10 mouse cellular contexts compared by ENCODE assay signal in genomic region chr9:99869275-99869674, GRCm38 (mm10). TPM values are rescaled to one million over a fixed set of nuclear protein-coding genes. Genes with fewer than 3 reads are reported as not detected.
DNase-seq lines count a peak whose midpoint lies in the region; ATAC-seq and TF ChIP-seq lines count a peak whose summit lies in the region.
"Had no signal": no experiment of that assay in that cellular context is flagged by ENCODE, and none has a peak within 500 bp of the region (broad histone marks: within the 10 kb centered on the region; RNA-seq: fewer than 3 reads in every experiment).

No protein-coding gene starts in this region.

- H3K9ac ChIP-seq in ES-Bruce4 (ENCODE audit: low read depth, poor library complexity, severe bottlenecking) = no peak overlapping the region
- H3K9ac ChIP-seq in forebrain, embryonic 15.5 days (replicated peaks) = no peak overlapping the region
- H3K9ac ChIP-seq in midbrain, embryonic 12.5 days (replicated peaks) = no peak overlapping the region

- H3K4me1 ChIP-seq in ES-Bruce4 (ENCODE audit: control insufficient read depth, insufficient read depth, low read length) = peaks cover 2% of the 10 kb centered on the region
- peaks cover 44% of the 10 kb centered on the region for H3K4me1 ChIP-seq in forebrain, embryonic 15.5 days
- H3K4me1 ChIP-seq in midbrain, embryonic 12.5 days = peaks cover 49% of the 10 kb centered on the region

- peak overlapping the region; percentile 45 for H3K4me3 ChIP-seq in gastrocnemius, adult 2 months
- peak overlapping the region; percentile 37 for H3K4me3 ChIP-seq in ES-Bruce4 (ENCODE audit: low read depth, low read length)
- peak overlapping the region; percentile 24 for H3K4me3 ChIP-seq in forebrain, embryonic 15.5 days
- H3K4me3 ChIP-seq in midbrain, embryonic 12.5 days = peak overlapping the region; percentile 30

- intact Hi-C loops in gastrocnemius, adult 2 months (cut with DNase I) = no loop called here
- intact Hi-C loops in gastrocnemius, postnatal 14 days (cut with DNase I; ENCODE audit: low total_unique reads) = no loop called here

- peaks cover 36% of the 10 kb centered on the region for H3K27me3 ChIP-seq in ES-Bruce4 (ENCODE audit: control insufficient read depth, insufficient read depth, low read length, poor library complexity, severe bottlenecking)
- peaks cover 87% of the 10 kb centered on the region for H3K27me3 ChIP-seq in forebrain, embryonic 15.5 days
- peaks cover 95% of the 10 kb centered on the region for H3K27me3 ChIP-seq in midbrain, embryonic 12.5 days

- no peaks in the 10 kb centered on the region for H3K9me3 ChIP-seq in ES-Bruce4 (replicated peaks; ENCODE audit: control insufficient read depth, insufficient read depth, low read length, poor library complexity, severe bottlenecking)
- H3K9me3 ChIP-seq in forebrain, embryonic 15.5 days = no peaks in the 10 kb centered on the region
- no peaks in the 10 kb centered on the region for H3K9me3 ChIP-seq in midbrain, embryonic 12.5 days

- DNase-seq in gastrocnemius, adult 2 months = no peak
- no peak for DNase-seq in gastrocnemius, postnatal 14 days
- DNase-seq in lung, postnatal 4 days = no peak

- WGBS in forebrain, embryonic 15.5 days = under 1% methylated on average over 29 of the region's 29 CpGs
- WGBS in midbrain, embryonic 12.5 days = 0% methylated on average over 29 of the region's 29 CpGs

- no peak for TF ChIP-seq CTCF in gastrocnemius, adult 2 months (IDR thresholded peaks at IDR 0.05)
- TF ChIP-seq CTCF in ES-Bruce4 (IDR thresholded peaks at IDR 0.05; ENCODE audit: low read depth, low read length) = no peak

- ATAC-seq in forebrain, embryonic 15.5 days (replicated peaks) = peak; percentile 44; the same call in 1 of the 2 replicates
- ATAC-seq in midbrain, embryonic 12.5 days (ENCODE audit: low FRiP score, low read depth) = no peak
- ATAC-seq in CD4-positive, CD25-positive, alpha-beta regulatory T cell, adult 4 months = no peak
- ATAC-seq in activated CD4-positive, CD25-positive, alpha-beta regulatory T cell, adult 4 months = no peak

- H3K36me3 ChIP-seq in ES-Bruce4 (ENCODE audit: control insufficient read depth, insufficient read depth, low read length, poor library complexity, severe bottlenecking) = no peaks in the 10 kb centered on the region
- H3K36me3 ChIP-seq in forebrain, embryonic 15.5 days = no peaks in the 10 kb centered on the region
- no peaks in the 10 kb centered on the region for H3K36me3 ChIP-seq in midbrain, embryonic 12.5 days

- no peak overlapping the region for H3K27ac ChIP-seq in gastrocnemius, adult 2 months
- H3K27ac ChIP-seq in ES-Bruce4 (ENCODE audit: insufficient read depth, low read length) = no peak overlapping the region
- no peak overlapping the region for H3K27ac ChIP-seq in forebrain, embryonic 15.5 days (replicated peaks)
- H3K27ac ChIP-seq in midbrain, embryonic 12.5 days (replicated peaks) = peak overlapping the region; percentile 76
- H3K27ac ChIP-seq: macrophage had no signal

- no peak for TF ChIP-seq POLR2A in ES-Bruce4 (IDR thresholded peaks at IDR 0.05; ENCODE audit: insufficient read depth, low read length)

- H3K4me2 ChIP-seq in forebrain, embryonic 15.5 days (replicated peaks) = peak overlapping the region; percentile 41
- H3K4me2 ChIP-seq in midbrain, embryonic 12.5 days (replicated peaks) = peak overlapping the region; percentile 49

- TF ChIP-seq EP300 in ES-Bruce4 (IDR thresholded peaks at IDR 0.05; ENCODE audit: insufficient read depth, low read depth, low read length) = no peak

RNA-seq across cellular contexts. Expression of gene Sox14, which starts 6.7 kb away (rescaled TPM):
- total RNA-seq in gastrocnemius, adult 2 months (2021) = not detected
- total RNA-seq in gastrocnemius, postnatal 14 days (2021) = not detected
- not detected in 2 replicates for polyA plus RNA-seq in ES-Bruce4 (2011; ENCODE audit: insufficient read depth, insufficient read length, low read depth, missing spikeins)
- polyA plus RNA-seq in forebrain, embryonic 15.5 days (2015; fragmentation: Nextera tagmentation; extraction: Ambion mirVana) = 0.98 and 4.9 TPM in 2 replicates
- 40.3 and 43.4 TPM in 2 replicates for polyA plus RNA-seq in midbrain, embryonic 12.5 days (2016; fragmentation: Nextera tagmentation; extraction: Ambion mirVana)
- polyA plus RNA-seq in CD4-positive, CD25-positive, alpha-beta regulatory T cell, adult 4 months (2017; shearing (Covaris generic)) = not detected
- polyA plus RNA-seq in activated CD4-positive, CD25-positive, alpha-beta regulatory T cell, adult 4 months (2017; shearing (Covaris generic)) = not detected
- polyA plus RNA-seq: macrophage; spleen, adult 2 months had no signal
